Mouse (Mus musculus) v-Abl transformed pro-B cells (cell line): Measurements from ENCODE around the gene Prkrip1.

ENCODE experiments used
- in situ Hi-C, 2 experiments: fragments of 400-800 bp; cut with MboI; formaldehyde crosslinking; loops; one replicate each; pipeline ENCODE4 v1.15.1; 2025; ENCODE audit not compliant: unreplicated experiment in 2 of 2

Prkrip1 gene

GRCm38 (mm10) chr5:136135571-136136291 is 63.0 kb downstream of the Prkrip1 start, which contains the start of the genes Lrwd1 and Alkbh4:
TSS of gene Lrwd1 (minus strand) at chr5:136136074.
TSS of gene Alkbh4 (plus strand) at chr5:136136146.
- in situ Hi-C loops: loop anchor here in 1 of 2 experiments (5.0 kb wide), 3 partner anchors 52 to 153 kb away; partner anchors contain the start of gene Zp3
